12 mouse cellular contexts compared by ENCODE assay signal in the genomic region with DNA sequence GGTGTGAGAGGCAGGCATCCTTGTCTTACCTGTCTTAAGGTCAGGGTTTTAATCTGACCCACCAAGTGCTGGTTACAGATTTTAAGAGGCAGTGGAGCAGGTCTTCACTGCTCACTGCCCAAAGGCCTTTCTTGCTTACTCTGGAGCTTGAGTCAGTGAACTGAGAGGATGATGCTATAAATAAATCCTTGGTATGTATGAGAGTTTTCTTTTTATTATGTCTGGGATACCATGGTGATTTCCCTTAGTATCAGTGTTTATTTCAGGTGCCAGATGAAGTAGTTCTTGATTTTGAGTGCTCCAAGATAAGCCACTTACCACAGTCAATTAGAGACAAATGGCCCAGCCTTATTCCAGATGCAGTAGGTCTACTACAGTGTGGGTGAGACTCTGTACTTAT.
"Had no signal": no experiment of that assay in that cellular context is flagged by ENCODE, and none has a peak within 500 bp of the region (broad histone marks: within the 10 kb centered on the region; RNA-seq: fewer than 3 reads in every experiment).

No protein-coding gene starts in this region.

- DNase-seq: kidney, postnatal 25 days; lung, embryonic 14.5 days; right cerebral cortex, postnatal 14 days; thymus, adult 2 months; thymus, postnatal 25 days had no signal

- H3K9ac ChIP-seq: limb, embryonic 15.5 days; liver, embryonic 12.5 days; lung, embryonic 14.5 days; midbrain, embryonic 12.5 days; neural tube, embryonic 13.5 days; stomach, embryonic 15.5 days had no signal

- ATAC-seq: liver, embryonic 12.5 days; midbrain, embryonic 16.5 days had no signal

- H3K9me3 ChIP-seq: limb, embryonic 15.5 days; liver, embryonic 12.5 days; midbrain, embryonic 12.5 days; neural tube, embryonic 13.5 days; stomach, embryonic 15.5 days had no signal

- H3K4me1 ChIP-seq: liver, embryonic 12.5 days; midbrain, embryonic 12.5 days; neural tube, embryonic 13.5 days had no signal

- H3K36me3 ChIP-seq: limb, embryonic 15.5 days; liver, embryonic 12.5 days; midbrain, embryonic 12.5 days; neural tube, embryonic 13.5 days; stomach, embryonic 15.5 days had no signal

- H3K4me2 ChIP-seq: limb, embryonic 15.5 days; liver, embryonic 12.5 days; lung, embryonic 14.5 days; midbrain, embryonic 12.5 days; neural tube, embryonic 13.5 days; stomach, embryonic 15.5 days had no signal

- H3K27ac ChIP-seq: left cerebral cortex, adult 2 months; limb, embryonic 15.5 days; liver, embryonic 12.5 days; midbrain, embryonic 12.5 days; neural tube, embryonic 13.5 days; stomach, embryonic 15.5 days had no signal

- H3K27me3 ChIP-seq: limb, embryonic 15.5 days; liver, embryonic 12.5 days; midbrain, embryonic 12.5 days; neural tube, embryonic 13.5 days; stomach, embryonic 15.5 days had no signal

- H3K4me3 ChIP-seq: left cerebral cortex, adult 2 months; limb, embryonic 15.5 days; liver, embryonic 12.5 days; midbrain, embryonic 12.5 days; neural tube, embryonic 13.5 days; stomach, embryonic 15.5 days had no signal
